Mouse (Mus musculus) bone marrow macrophage, adult 2 months (primary cell): ENCODE data around the gene Ccdc77.

ENCODE experiments used
- CTCF ChIP-seq: IDR thresholded peaks from 2 replicates; pipeline ENCODE4 v1.5.1; 2012; ENCODE audit warnings: low read depth, mild to moderate bottlenecking, low read length, moderate library complexity
- POLR2A ChIP-seq: IDR thresholded peaks from 2 replicates; pipeline ENCODE4 v1.6.1; 2012; ENCODE audit warnings: mild to moderate bottlenecking, low read depth, low read length, borderline replicate concordance

- TF ChIP-seq CTCF (no peak), POLR2A (no peak)
Observed at GRCm38 (mm10) chr6:120309338-120309737, 54.8 kb downstream of the Ccdc77 start.
